Mouse (Mus musculus): ENCODE data around the gene Gm10778. TPM values are rescaled to one million over a fixed set of nuclear protein-coding genes. Genes with fewer than 3 reads are reported as not detected.

Gene Gm10778
- polyA plus RNA-seq, 3 experiments from 2014 or later: 5.2 to 9.4 (median 9.1) TPM

Other genes with a start within 250 kb of the Gm10778 start
- 10 to 100 TPM; 13.8 to 17.2 (median 15.0) TPM for gene Nfic, start 193.4 kb upstream of the Gm10778 start, polyA plus RNA-seq (2017; shearing (Covaris generic))
- gene Celf5, start 166.3 kb upstream of the Gm10778 start, polyA plus RNA-seq (2017; shearing (Covaris generic)): 1 to 10 TPM; 1.1 to 1.4 (median 1.2) TPM
- gene Ncln, start 152.7 kb upstream of the Gm10778 start, polyA plus RNA-seq (2017; shearing (Covaris generic)): 10 to 100 TPM; 34.3 to 41.1 (median 36.9) TPM
- gene S1pr4, start 148.9 kb upstream of the Gm10778 start, polyA plus RNA-seq (2017; shearing (Covaris generic)): 10 to 100 TPM; 49.1 to 93.2 (median 50.3) TPM
- gene Gna15, start 124.8 kb upstream of the Gm10778 start, polyA plus RNA-seq (2017; shearing (Covaris generic)): 100 to 1,000 TPM in 1 of 3 experiments, 10 to 100 TPM in 2; 23.1 to 102 (median 24.3) TPM
- gene Gna11, start 103.9 kb upstream of the Gm10778 start, polyA plus RNA-seq (2017; shearing (Covaris generic)): 10 to 100 TPM; 26.5 to 29.4 (median 28.7) TPM
- gene Aes, start 89.6 kb upstream of the Gm10778 start, polyA plus RNA-seq (2017; shearing (Covaris generic)): 100 to 1,000 TPM in 2 of 3 experiments, 10 to 100 TPM in 1; 82.5 to 118 (median 109) TPM
- 1 to 10 TPM in 2 of 3 experiments, not detected in 1; 1.4 TPM for gene Tle2, start 74.5 kb upstream of the Gm10778 start, polyA plus RNA-seq (2017; shearing (Covaris generic))
- 1 to 10 TPM in 2 of 3 experiments, under 1 TPM in 1; 0.99 to 1.9 (median 1.7) TPM for gene Tle6, start 48.0 kb upstream of the Gm10778 start, polyA plus RNA-seq (2017; shearing (Covaris generic))
- gene BC025920, start 42.8 kb upstream of the Gm10778 start, polyA plus RNA-seq (2017; shearing (Covaris generic)): 1 to 10 TPM in 2 of 3 experiments, under 1 TPM in 1; 0.69 to 5.2 (median 4.1) TPM
- 10 to 100 TPM; 23.3 to 26.7 (median 24.3) TPM for gene Sirt6, start 21.3 kb upstream of the Gm10778 start, polyA plus RNA-seq (2017; shearing (Covaris generic))
- 1 to 10 TPM in 1 of 3 experiments, under 1 TPM in 2; 0.72 to 1.3 (median 0.90) TPM for gene Ankrd24, start 20.5 kb upstream of the Gm10778 start, polyA plus RNA-seq (2017; shearing (Covaris generic))
- 10 to 100 TPM; 17.8 to 23.8 (median 18.4) TPM for gene Zfp433, start 55.8 kb downstream of the Gm10778 start, polyA plus RNA-seq (2017; shearing (Covaris generic))
- gene Gm3055, start 122.1 kb downstream of the Gm10778 start, polyA plus RNA-seq (2017; shearing (Covaris generic)): 1 to 10 TPM; 6.9 to 9.1 (median 7.6) TPM
- gene Gm4767, start 163.1 kb downstream of the Gm10778 start, polyA plus RNA-seq (2017; shearing (Covaris generic)): 1 to 10 TPM; 5.5 to 7.2 (median 6.0) TPM
- gene Gm32687, start 214.9 kb downstream of the Gm10778 start, polyA plus RNA-seq (2017; shearing (Covaris generic)): 1 to 10 TPM; 1.3 to 9.8 (median 4.8) TPM

Data from inflammation-experienced regulatory T-cells, adult 6 months (primary cell).